Mouse (Mus musculus) B cell, adult 2 months (primary cell): ENCODE results near the gene Dpy19l1.

Source experiments
- DNase-seq, 2 experiments: peaks; one replicate each; pipeline ENCODE4 v3.0.0; 2022

The Dpy19l1 gene

GRCm38 (mm10) chr9:24467186-24467585 lies 35.8 kb downstream of the Dpy19l1 start:
- DNase-seq, result no peak

GRCm38 (mm10) chr9:24466649-24467048 lies 36.3 kb downstream of the Dpy19l1 start:
- DNase-seq, result no peak

- no peak for DNase-seq
Measured at GRCm38 (mm10) chr9:24461379-24461961, 41.5 kb downstream of the Dpy19l1 start.

GRCm38 (mm10) chr9:24453833-24454232 lies 49.1 kb downstream of the Dpy19l1 start:
- no peak for DNase-seq

GRCm38 (mm10) chr9:24450976-24451375 lies 52.0 kb downstream of the Dpy19l1 start:
- DNase-seq, result no peak

GRCm38 (mm10) chr9:24450524-24450923 lies 52.4 kb downstream of the Dpy19l1 start:
- no peak for DNase-seq

GRCm38 (mm10) chr9:24434901-24435300 lies 68.0 kb downstream of the Dpy19l1 start:
- no peak for DNase-seq

- DNase-seq, result no peak
Measured at GRCm38 (mm10) chr9:24429721-24430120, 73.2 kb downstream of the Dpy19l1 start.

- DNase-seq, result no peak
Measured at GRCm38 (mm10) chr9:24425679-24426078, 77.3 kb downstream of the Dpy19l1 start.

GRCm38 (mm10) chr9:24423241-24423640 lies 79.7 kb downstream of the Dpy19l1 start:
- DNase-seq, result no peak

- DNase-seq, result no peak
Measured at GRCm38 (mm10) chr9:24421888-24422287, 81.1 kb downstream of the Dpy19l1 start.

- no peak for DNase-seq
Measured at GRCm38 (mm10) chr9:24421221-24421620, 81.7 kb downstream of the Dpy19l1 start.

- DNase-seq, result no peak
Measured at GRCm38 (mm10) chr9:24420144-24420543, 82.8 kb downstream of the Dpy19l1 start.

GRCm38 (mm10) chr9:24418281-24418680 lies 84.7 kb downstream of the Dpy19l1 start:
- DNase-seq, result no peak

GRCm38 (mm10) chr9:24411483-24411882 lies 91.5 kb downstream of the Dpy19l1 start:
- DNase-seq, result no peak

- DNase-seq, result no peak
Measured at GRCm38 (mm10) chr9:24410439-24410838, 92.5 kb downstream of the Dpy19l1 start.

GRCm38 (mm10) chr9:24407992-24408391 lies 94.9 kb downstream of the Dpy19l1 start:
- no peak for DNase-seq

- DNase-seq, result no peak
Measured at GRCm38 (mm10) chr9:24394146-24394545, 108.8 kb downstream of the Dpy19l1 start.

GRCm38 (mm10) chr9:24390807-24391370 lies 112.1 kb downstream of the Dpy19l1 start:
- DNase-seq, result no peak

- no peak for DNase-seq
Measured at GRCm38 (mm10) chr9:24387230-24387629, 115.7 kb downstream of the Dpy19l1 start.

- DNase-seq, result no peak
Measured at GRCm38 (mm10) chr9:24379321-24379720, 123.6 kb downstream of the Dpy19l1 start.

GRCm38 (mm10) chr9:24378848-24379247 lies 124.1 kb downstream of the Dpy19l1 start:
- DNase-seq, result no peak
